In the genomic region with DNA sequence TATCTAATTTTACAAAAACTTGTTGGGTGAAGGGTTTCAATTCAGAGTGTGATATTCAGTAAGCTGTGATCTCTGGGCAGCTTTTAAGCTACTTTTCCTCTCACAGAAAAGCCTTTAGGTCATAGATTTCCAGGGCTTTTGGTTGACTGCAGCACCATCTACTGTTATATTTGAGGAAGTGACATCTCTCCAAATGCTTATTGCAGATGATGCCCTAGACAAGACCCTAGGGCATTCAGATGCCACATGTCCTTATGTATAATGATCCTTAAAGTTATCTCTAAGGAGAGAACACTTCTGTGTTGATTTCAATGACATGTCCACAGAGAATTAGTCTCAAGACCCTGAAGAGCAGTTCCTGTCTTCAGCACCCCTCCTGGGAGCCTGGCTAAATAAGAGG, we compare ENCODE assay signal across 10 mouse cellular contexts. TPM values are rescaled to one million over a fixed set of nuclear protein-coding genes. Genes with fewer than 3 reads are reported as not detected.
A peak's percentile ranks its signal among the peaks of the same experiment; 100 is the strongest.
DNase-seq lines count a peak whose midpoint lies in the region; ATAC-seq and TF ChIP-seq lines count a peak whose summit lies in the region.
"Had no signal": no experiment of that assay in that cellular context is flagged by ENCODE, and none has a peak within 500 bp of the region (broad histone marks: within the 10 kb centered on the region; RNA-seq: fewer than 3 reads in every experiment).

No protein-coding gene starts in this region.

- no peaks in the 10 kb centered on the region for H3K36me3 ChIP-seq in kidney, embryonic 14.5 days (ENCODE audit: control insufficient read depth, insufficient read depth, low read length)
- no peaks in the 10 kb centered on the region for H3K36me3 ChIP-seq in MEL (ENCODE audit: control insufficient read depth in 1 of 2, insufficient read depth in 2 of 2, low read length in 2 of 2)
- no peaks in the 10 kb centered on the region for H3K36me3 ChIP-seq in hindbrain, embryonic 15.5 days

- H3K79me2 ChIP-seq in MEL (ENCODE audit: control insufficient read depth, insufficient read depth, low read length, poor library complexity): no peaks in the 10 kb centered on the region

- no peak for TF ChIP-seq EP300 in MEL (IDR thresholded peaks at IDR 0.05; ENCODE audit: low read depth in 1 of 2, low read length in 2 of 2)

- TF ChIP-seq POLR2A in MEL (IDR thresholded peaks at IDR 0.05; ENCODE audit: control insufficient read depth in 1 of 2, insufficient read depth in 1 of 2, low read depth in 1 of 2, low read length in 2 of 2, poor library complexity in 1 of 2): no peak

- no peak; the same call in 1 of the 2 replicates for TF ChIP-seq RAD21 in MEL (IDR thresholded peaks at IDR 0.05; ENCODE audit: low read depth, low read length)

- H3K27me3 ChIP-seq in kidney, embryonic 14.5 days (ENCODE audit: control insufficient read depth, insufficient read depth, low read length): no peaks in the 10 kb centered on the region
- no peaks in the 10 kb centered on the region for H3K27me3 ChIP-seq in MEL (ENCODE audit: control insufficient read depth in 1 of 2, insufficient read depth in 2 of 2, low read length in 2 of 2)
- no peaks in the 10 kb centered on the region for H3K27me3 ChIP-seq in hindbrain, embryonic 15.5 days

- no peaks in the 10 kb centered on the region for H3K9me3 ChIP-seq in kidney, embryonic 14.5 days (ENCODE audit: control insufficient read depth, low read length)
- H3K9me3 ChIP-seq in MEL (replicated peaks; ENCODE audit: insufficient read depth, low read length): no peaks in the 10 kb centered on the region
- no peaks in the 10 kb centered on the region for H3K9me3 ChIP-seq in hindbrain, embryonic 15.5 days

- no peak for ATAC-seq in kidney, embryonic 14.5 days (ENCODE audit: low FRiP score, low TSS enrichment)
- peak; percentile 49 for ATAC-seq in hindbrain, embryonic 15.5 days (ENCODE audit: low FRiP score, low read depth)

- H3K4me3 ChIP-seq in kidney, embryonic 14.5 days (ENCODE audit: low read length): no peak overlapping the region
- H3K4me3 ChIP-seq in MEL (ENCODE audit: control insufficient read depth in 1 of 2, insufficient read depth in 1 of 2, low read depth in 2 of 2, low read length in 2 of 2): no peak overlapping the region
- no peak overlapping the region for H3K4me3 ChIP-seq in hindbrain, embryonic 15.5 days
- H3K4me3 ChIP-seq: myocyte had no signal

- peak; percentile 8 for DNase-seq in kidney, postnatal 14 days
- DNase-seq in MEL (ENCODE audit: low read depth, low spot score): peak; percentile 1
- peak; percentile 77 for DNase-seq in brain, adult 2 months (ENCODE audit: low read depth, low spot score)
- DNase-seq in frontal cortex, postnatal 25 days (ENCODE audit: low spot score in 2 of 2): no peak
- no peak for DNase-seq in thymus, postnatal 10 days (ENCODE audit: low spot score in 2 of 2)
- DNase-seq in right cerebral cortex, postnatal 4 days: no peak
- DNase-seq: adrenal gland, postnatal 25 days had no signal

- H3K4me2 ChIP-seq in kidney, embryonic 14.5 days (replicated peaks; ENCODE audit: low read depth, low read length): no peak overlapping the region
- no peak overlapping the region for H3K4me2 ChIP-seq in hindbrain, embryonic 15.5 days

- no peak overlapping the region for H3K27ac ChIP-seq in kidney, embryonic 14.5 days (ENCODE audit: low read depth, low read length)
- no peak overlapping the region for H3K27ac ChIP-seq in MEL (ENCODE audit: control insufficient read depth, low read depth, low read length)
- H3K27ac ChIP-seq in hindbrain, embryonic 15.5 days (replicated peaks): no peak overlapping the region

- H3K4me1 ChIP-seq in kidney, embryonic 14.5 days (ENCODE audit: control insufficient read depth, insufficient read depth, low read length): no peaks in the 10 kb centered on the region
- no peaks in the 10 kb centered on the region for H3K4me1 ChIP-seq in MEL (ENCODE audit: control insufficient read depth in 1 of 2, insufficient read depth in 2 of 2, low read length in 2 of 2)
- H3K4me1 ChIP-seq in hindbrain, embryonic 15.5 days (replicated peaks): no peaks in the 10 kb centered on the region

- H3K9ac ChIP-seq in kidney, embryonic 14.5 days (ENCODE audit: low read depth, low read length): no peak overlapping the region
- H3K9ac ChIP-seq in MEL (ENCODE audit: control insufficient read depth, low read depth, low read length, poor library complexity, severe bottlenecking): no peak overlapping the region
- no peak overlapping the region for H3K9ac ChIP-seq in hindbrain, embryonic 15.5 days

- TF ChIP-seq CTCF in MEL (IDR thresholded peaks at IDR 0.05 in 2 of 3, conservative IDR thresholded peaks at IDR 0.05 in 1 of 3; ENCODE audit: control insufficient read depth in 1 of 3, insufficient read depth in 1 of 3, low read depth in 2 of 3, low read length in 3 of 3, poor library complexity in 1 of 3, severe bottlenecking in 1 of 3): no peak; a peak in 1 of 6 replicates

TF ChIP-seq in MEL, 35 proteins besides CTCF, POLR2A, EP300 and RAD21:
- TF ChIP-seq ZMIZ1 (IDR thresholded peaks at IDR 0.05; ENCODE audit: low read depth, low read length) (no peak), POLR2AphosphoS5 (IDR thresholded peaks at IDR 0.05; ENCODE audit: borderline replicate concordance, low read depth, low read length) (no peak), KAT2A (conservative IDR thresholded peaks at IDR 0.05; ENCODE audit: low read depth, low read length) (no peak), POLR2AphosphoS2 (IDR thresholded peaks at IDR 0.05; ENCODE audit: low read length) (no peak), JUND (IDR thresholded peaks at IDR 0.05; ENCODE audit: low read depth, low read length) (no peak), GABPA (IDR thresholded peaks at IDR 0.05; ENCODE audit: low read depth, low read length) (no peak), USF1 (IDR thresholded peaks at IDR 0.05; ENCODE audit: low read depth, low read length) (no peak), MYB (IDR thresholded peaks at IDR 0.05; ENCODE audit: low read depth, low read length) (no peak)

RNA-seq across cellular contexts. Expression of gene Armh4, which starts 49.2 kb away (rescaled TPM):
- polyA plus RNA-seq in kidney, embryonic 14.5 days (2014; fragmentation: Nextera tagmentation; extraction: Ambion mirVana): 3.5 and 5.2 TPM in 2 replicates
- total RNA-seq in MEL (2012; rRNA removed): not detected in 2 replicates
- not detected for polyA plus RNA-seq in MEL (2012; ENCODE audit: insufficient read depth in 1 of 2, insufficient read length in 2 of 2, low read depth in 1 of 2, low replicate concordance in 2 of 2, missing spikeins in 1 of 2)
- polyA plus RNA-seq in hindbrain, embryonic 15.5 days (2015; fragmentation: Nextera tagmentation; extraction: Ambion mirVana): 23.5 and 24.0 TPM in 2 replicates

Comparison
In these comparisons a context has a peak if more than half of its experiments do, and no peak if none do; other contexts are left out.
1. DNase-seq: peak in kidney, postnatal 14 days (single experiment), MEL (single experiment) and brain, adult 2 months (single experiment); none in frontal cortex, postnatal 25 days (0 of 2), thymus, postnatal 10 days (0 of 2) and right cerebral cortex, postnatal 4 days (single experiment).